Mouse (Mus musculus): ENCODE measurements around the gene Cited2.
A peak's percentile ranks its signal among the peaks of the same experiment; 100 is the strongest.

The Cited2 gene

GRCm38 (mm10) chr10:17722653-17723410 is at the start of gene Cited2:
TSS of gene Cited2 (plus strand) at chr10:17723218.
- peak; percentile 99 for DNase-seq

- DNase-seq: no peak
Observed at GRCm38 (mm10) chr10:17674454-17674853, 48.6 kb upstream of the Cited2 start.

GRCm38 (mm10) chr10:17674869-17675268 is 48.1 kb upstream of the Cited2 start:
- DNase-seq: no peak

- DNase-seq: no peak
Observed at GRCm38 (mm10) chr10:17676464-17676863, 46.6 kb upstream of the Cited2 start.

GRCm38 (mm10) chr10:17677308-17677707 is 45.7 kb upstream of the Cited2 start:
- no peak for DNase-seq

GRCm38 (mm10) chr10:17680432-17681382 is 42.3 kb upstream of the Cited2 start:
- no peak for DNase-seq

GRCm38 (mm10) chr10:17681386-17681785 is 41.6 kb upstream of the Cited2 start:
- DNase-seq: no peak

GRCm38 (mm10) chr10:17683852-17684428 is 39.1 kb upstream of the Cited2 start:
- no peak for DNase-seq

GRCm38 (mm10) chr10:17689806-17690205 is 33.2 kb upstream of the Cited2 start:
- no peak for DNase-seq

- no peak for DNase-seq
Observed at GRCm38 (mm10) chr10:17691709-17692108, 31.3 kb upstream of the Cited2 start.

GRCm38 (mm10) chr10:17695801-17696200 is 27.2 kb upstream of the Cited2 start:
- no peak for DNase-seq

GRCm38 (mm10) chr10:17697376-17698265 is 25.4 kb upstream of the Cited2 start:
- DNase-seq: no peak

GRCm38 (mm10) chr10:17705466-17705973 is 17.5 kb upstream of the Cited2 start:
- DNase-seq: no peak

GRCm38 (mm10) chr10:17710753-17711152 is 12.3 kb upstream of the Cited2 start:
- no peak for DNase-seq

- DNase-seq: no peak
Observed at GRCm38 (mm10) chr10:17719009-17719570, 3.9 kb upstream of the Cited2 start.

- no peak for DNase-seq
Observed at GRCm38 (mm10) chr10:17719646-17720045, 3.4 kb upstream of the Cited2 start.

GRCm38 (mm10) chr10:17720891-17721601 is 2.0 kb upstream of the Cited2 start:
- peak in 1 of 2 experiments; percentile 12 for DNase-seq

GRCm38 (mm10) chr10:17721602-17722121 is 1.4 kb upstream of the Cited2 start:
- peak; percentile 67 to 81 for DNase-seq

- peak; percentile 98 for DNase-seq
Observed at GRCm38 (mm10) chr10:17722158-17722557, 860 bp upstream of the Cited2 start.

- DNase-seq: peak in 1 of 2 experiments; percentile 80
Observed at GRCm38 (mm10) chr10:17723421-17723841, 413 bp downstream of the Cited2 start.
